Mouse (Mus musculus) induced T-regulatory cell, adult 2 months (primary cell): ENCODE results near the gene 4922502D21Rik.
"Not testable (repeated sequence)": the region's sequence is repeated elsewhere in the genome, so short reads cannot be mapped to it uniquely, and the experiment has no call there.

Source experiments
- DNase-seq: peaks from one replicate; pipeline ENCODE4 v3.0.0-alpha.2; 2012; ENCODE audit warnings: low read depth

The 4922502D21Rik gene

DNA sequence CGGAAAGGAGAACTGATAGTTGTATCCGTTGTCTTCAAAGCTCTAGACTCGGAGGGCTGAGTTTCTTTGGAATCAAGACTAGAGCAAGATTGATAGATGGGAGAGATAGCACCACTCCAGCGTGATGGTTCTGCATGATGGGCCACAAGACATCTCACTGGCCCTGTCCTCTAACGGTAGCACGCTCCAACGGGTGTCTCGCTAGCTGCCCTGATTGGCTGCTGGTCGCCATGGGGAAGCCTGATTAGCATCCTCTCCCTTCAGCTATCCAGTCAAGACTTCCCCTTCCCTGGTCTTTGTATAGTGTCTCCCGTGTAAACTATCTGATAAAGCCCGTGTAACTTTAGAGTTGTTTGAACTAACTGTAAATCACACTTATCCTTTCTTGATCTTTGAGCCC is at the start of gene 4922502D21Rik:
TSS of gene 4922502D21Rik (minus strand) at position 187 of the 400 bp plus-strand sequence.
- DNase-seq: no peak

DNA sequence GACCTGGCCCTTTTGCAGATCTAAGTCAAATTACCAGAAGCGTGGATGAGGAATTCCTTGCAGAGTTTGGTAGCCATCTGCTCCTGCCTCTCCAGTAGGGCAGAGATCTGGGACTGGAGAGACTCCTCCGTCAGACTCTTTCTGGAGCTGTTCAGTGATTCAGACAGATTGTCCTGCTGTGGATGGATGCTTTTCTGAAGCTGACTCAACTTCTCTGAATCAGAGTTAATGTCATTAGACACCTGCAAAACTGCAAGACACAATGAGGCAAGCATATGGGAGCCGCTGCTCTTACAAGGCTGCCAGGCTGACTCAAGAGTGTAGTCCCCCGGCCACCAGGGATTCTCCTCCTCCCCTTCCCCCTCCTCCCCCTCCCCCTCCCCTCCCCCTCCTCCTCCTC is 48.9 kb upstream of the 4922502D21Rik start:
- DNase-seq: no peak

DNA sequence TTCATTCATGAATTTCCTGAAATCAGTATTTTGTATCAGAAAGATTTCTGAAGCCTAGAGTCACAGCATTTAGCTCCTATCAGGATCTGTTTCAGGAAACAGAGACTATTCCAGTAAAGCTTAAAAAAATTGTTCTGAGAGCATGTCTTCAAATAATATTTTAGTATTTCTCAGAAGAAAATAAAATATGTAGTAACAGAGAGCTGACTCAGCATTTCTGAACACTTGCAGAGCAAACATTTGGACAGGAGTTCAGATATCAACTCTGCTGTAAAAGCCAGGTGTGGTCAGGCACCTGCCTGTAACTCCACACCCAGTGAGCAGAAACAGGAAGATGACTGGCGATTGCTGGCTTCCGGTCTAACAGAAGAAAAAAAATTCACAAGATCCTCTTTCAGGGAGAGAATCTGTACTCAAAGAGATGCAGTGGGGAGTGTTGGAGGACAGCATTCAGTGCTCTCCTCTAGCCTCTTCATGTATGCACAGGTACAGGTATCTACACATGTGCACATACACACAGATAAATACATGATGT is 43.4 kb upstream of the 4922502D21Rik start:
- DNase-seq: no peak

DNA sequence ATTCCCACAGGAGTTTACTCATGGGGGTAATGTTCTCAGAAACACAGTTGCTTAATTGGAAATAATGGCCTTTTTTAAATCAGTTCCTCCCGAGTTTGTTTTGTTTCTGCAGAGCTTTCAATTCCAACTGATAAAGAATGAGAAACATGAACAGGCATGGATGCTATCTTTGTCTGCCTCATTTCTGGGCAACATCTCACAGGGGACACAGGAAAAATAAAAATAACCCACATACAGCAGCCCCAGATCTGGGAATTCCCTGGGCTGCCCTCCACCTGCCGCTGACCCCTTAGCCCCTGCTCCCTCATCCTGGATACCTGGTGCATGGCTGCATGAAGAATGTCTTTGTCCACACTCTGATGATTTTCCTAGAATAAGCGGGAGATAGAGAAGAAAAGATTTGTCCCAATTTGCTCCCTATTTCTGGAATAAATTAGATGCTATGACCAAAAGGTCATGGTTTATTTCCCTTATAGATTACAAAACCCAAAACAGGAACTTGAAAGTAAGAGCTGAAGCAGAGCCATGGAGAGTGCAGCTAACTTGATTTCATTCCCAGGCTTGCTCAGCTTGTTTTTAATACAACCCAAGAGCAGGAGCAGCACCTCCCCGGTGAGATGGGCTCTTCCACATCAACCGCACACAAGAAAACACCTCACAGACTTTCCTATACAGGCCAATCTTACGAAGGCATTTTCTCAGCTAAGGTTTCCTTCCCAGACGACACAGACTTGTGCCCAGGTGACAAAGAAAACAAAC is 38.0 kb upstream of the 4922502D21Rik start:
- DNase-seq: no peak

DNA sequence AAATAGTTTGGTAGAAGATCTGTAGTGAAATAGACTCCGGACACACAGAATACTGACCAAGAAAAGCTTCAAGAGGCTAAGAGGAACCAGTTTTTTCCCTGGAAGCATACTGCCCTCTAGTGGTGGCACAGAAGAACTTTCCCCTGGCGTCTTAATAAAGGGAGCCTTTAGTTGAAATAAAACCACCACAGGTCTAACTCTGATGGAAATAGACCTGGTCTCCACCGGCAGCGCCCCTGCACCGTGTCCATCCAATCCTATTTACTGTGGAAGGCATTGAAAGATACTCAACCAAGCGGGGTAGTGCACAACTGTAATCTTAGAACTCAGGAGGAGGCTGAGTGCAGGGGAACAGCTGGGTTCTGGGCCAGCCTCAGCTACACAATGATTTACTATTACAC is 34.4 kb upstream of the 4922502D21Rik start:
- peak; percentile 78 for DNase-seq

DNA sequence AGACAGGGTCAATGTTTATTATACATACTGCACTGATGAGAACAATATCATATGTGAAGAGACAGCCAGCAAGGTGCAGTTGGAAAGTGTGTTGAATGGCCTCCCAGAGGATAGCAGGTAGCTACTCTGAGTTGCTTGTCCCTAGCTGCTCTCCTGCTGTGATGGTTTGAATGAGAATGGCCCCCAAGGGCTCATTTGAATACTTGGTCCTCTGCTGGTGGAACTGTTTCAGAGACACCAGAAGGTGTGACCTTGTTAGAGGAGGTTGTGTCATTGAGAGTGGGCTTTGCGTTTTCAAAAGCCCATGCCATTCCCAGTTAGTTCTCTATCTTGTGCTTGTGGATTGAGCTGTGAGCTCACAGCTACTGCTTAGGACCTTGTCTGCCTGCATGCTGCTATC is 32.3 kb upstream of the 4922502D21Rik start:
- no peak for DNase-seq

DNA sequence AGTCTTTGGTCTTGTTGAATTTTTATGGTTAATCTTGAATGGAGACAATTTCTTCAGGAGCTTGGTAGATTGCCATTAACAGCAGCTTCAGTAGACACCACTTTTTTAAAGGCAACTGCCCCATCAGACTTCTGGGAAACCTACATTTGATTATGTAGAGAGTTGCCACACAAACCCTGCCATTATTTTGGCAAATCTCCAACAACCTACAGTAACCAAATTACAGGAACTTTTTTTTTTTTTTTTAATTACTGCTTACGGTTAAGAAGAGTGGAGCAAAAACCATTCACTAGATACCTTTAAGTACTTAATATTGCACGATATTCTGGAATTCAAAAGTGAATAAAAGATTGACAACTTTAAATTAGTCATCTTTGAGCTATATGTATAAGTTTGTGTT is 27.9 kb upstream of the 4922502D21Rik start:
- no peak for DNase-seq

DNA sequence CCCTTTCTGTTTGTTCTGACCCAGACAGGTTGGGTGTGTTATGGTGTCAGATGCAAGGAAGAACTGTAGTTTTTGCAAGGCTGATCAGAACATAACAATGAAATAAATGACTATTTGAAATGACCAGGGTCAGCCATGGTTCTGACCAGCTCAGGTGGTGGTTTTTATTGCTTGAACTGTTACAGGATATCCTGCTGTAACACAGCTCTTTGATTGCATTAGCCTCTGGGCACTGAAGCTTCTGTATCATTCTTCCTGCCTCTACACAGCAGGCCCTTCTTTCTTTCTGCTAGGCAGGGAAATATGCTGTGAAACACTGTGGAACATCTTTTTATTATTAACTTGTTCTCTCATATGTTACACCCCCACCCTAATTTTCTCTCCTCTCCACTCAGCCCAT is 24.8 kb upstream of the 4922502D21Rik start:
- no peak for DNase-seq

DNA sequence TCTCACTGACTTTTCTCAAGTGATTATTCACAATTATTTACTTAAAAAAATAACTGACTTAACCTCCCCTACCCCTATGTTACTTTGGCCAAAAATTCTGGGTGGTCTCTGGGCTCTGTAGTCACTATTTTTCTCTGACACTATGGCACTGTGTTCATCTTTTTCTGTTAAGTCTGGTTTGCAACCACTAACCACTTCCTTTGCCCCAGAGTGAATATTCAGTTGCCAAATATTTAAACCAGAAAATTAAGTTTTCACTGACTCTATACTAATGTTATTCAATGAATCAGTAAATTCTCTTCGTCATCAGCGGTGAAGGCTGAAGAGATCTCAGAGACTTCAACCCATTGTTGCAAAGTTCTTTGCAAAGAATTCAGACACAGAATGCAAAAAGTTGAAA is 24.2 kb upstream of the 4922502D21Rik start:
- DNase-seq: peak; percentile 22

DNA sequence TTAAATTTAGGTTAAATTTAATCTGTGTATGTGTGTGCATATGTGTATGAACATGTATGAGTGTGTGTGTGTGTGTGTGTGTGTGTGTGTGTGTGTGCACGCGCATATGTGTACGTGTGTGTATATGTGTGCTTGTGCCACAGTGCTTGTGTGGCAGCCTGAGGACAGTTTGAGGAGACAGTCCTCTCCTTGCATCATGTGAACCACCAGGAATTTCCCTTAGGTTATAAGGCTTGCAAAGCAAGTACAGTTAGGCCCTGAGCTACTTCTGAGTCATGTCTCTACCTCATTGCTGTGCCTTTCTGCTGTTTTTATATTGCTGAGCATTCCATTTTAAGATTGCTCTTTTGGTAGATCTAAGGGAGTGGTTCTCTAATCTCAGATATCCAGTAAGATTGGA is 19.5 kb upstream of the 4922502D21Rik start:
- DNase-seq: peak; percentile 16

DNA sequence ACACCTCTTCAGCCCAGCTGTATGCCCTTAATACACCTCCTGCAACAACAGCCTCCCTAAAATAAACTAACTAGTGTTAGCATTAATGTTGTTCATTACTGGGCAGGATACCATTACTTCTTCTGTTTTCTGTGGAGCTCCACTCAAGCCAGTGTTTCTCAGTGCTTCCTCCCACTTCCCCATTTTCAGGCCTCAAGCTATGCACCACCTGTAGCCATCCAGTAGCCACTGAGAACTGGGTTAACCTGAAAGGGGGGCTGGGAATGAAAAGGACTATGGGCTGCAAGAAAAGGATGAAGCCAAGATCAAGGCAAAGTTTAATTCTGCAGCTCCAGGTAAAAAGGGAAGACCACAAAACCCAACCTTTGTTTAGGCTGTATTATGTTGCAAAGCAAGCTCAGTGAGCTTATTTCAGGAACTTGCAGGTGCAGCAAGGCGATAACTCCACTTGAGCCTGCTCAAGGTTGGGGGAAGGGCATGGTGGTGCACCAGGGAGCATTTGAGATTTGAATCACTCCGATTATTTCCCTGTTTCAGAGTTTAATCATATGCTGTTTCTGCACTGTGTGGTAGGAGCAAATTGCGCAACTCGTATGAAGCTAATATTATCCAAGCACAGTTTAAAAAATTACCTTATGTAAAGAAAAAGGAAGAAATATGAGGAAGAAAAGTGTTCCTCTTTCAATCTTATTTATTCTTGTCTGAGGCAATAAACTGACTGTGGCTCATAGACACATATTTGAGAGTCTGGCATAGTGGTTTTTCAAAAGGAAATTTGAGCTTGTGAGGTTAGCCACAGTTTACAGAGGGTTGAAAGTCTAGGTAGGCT is 18.1 kb upstream of the 4922502D21Rik start:
- peak; percentile 17 for DNase-seq

DNA sequence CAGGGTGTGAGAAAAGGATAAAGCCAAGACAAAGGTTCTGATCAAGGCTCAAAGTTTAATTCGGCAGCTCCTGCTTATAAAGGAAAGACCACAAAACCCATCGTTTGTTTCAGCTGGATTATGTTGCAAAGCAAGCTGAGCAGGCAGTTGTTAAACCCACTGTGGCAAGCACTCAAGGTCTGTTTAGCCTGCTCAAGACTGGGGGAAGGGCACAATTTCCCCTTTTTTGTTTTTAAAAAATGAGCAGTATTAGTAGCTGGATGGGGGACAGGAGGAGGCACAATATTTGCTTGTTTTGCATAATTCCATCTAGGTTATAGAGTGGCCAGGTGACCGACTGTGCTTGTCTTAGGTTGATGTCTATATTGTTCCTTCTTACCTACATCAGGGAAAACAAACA is 12.8 kb upstream of the 4922502D21Rik start:
- no peak for DNase-seq

DNA sequence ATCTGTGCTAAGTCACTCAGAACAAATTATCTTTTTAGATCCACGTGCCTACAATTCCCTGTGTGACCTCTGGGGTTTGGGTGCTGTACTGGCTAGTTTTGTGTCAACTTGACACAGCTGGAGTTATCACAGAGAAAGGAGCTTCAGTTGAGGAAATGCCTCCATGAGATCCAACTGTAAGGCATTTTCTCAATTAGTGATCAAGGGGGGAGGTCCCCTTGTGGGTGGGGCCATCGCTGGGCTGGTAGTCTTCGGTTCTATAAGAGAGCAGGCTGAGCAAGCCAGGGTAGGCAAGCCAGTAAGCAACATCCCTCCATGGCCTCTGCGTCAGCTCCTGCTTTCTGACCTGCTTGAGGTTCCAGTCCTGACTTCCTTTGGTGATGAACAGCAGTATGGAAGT is 10.8 kb upstream of the 4922502D21Rik start, which contains the start of gene Clec12a:
TSS of gene Clec12a (plus strand) at position 301 of the 400 bp plus-strand sequence.
- not testable (repeated sequence) for DNase-seq

DNA sequence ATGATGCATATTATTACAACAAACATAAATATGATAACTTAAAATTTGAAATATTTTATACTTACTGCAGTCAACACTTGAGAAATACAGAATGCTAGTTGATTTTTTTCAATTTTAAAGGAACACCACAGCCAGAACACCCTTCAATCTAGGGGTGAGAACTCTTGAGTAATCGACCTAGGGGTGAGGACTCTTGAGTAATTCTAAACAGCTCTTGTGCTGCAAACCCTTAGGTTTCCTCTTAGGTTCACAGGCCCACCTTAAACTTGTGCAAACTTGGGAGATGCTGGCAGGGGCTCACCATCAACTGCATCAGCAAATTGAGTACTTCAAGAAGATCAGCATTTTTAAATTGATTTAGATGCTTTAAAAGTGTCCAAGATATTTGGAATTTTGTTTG is 6.2 kb upstream of the 4922502D21Rik start:
- DNase-seq: no peak

DNA sequence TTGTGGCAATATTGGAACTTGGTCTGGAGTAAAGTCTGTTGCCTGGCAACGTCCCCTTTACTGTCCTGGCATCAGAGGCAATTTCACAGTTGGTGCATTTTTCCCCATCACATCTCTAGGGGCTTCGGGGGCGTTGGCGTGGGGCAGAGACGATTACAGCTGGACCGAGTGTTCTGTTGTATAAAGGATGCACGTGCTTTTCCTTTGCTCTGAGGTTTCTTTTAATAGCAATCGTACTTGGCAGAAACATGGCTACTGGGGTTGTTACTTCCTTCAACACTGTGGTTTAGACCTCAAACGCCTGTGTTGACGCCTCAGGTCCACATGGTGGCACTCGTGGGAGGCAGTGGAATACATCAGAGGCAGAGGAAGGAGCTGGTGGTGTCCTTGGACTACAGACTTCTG is 2.1 kb upstream of the 4922502D21Rik start:
- peak; percentile 88 for DNase-seq

DNA sequence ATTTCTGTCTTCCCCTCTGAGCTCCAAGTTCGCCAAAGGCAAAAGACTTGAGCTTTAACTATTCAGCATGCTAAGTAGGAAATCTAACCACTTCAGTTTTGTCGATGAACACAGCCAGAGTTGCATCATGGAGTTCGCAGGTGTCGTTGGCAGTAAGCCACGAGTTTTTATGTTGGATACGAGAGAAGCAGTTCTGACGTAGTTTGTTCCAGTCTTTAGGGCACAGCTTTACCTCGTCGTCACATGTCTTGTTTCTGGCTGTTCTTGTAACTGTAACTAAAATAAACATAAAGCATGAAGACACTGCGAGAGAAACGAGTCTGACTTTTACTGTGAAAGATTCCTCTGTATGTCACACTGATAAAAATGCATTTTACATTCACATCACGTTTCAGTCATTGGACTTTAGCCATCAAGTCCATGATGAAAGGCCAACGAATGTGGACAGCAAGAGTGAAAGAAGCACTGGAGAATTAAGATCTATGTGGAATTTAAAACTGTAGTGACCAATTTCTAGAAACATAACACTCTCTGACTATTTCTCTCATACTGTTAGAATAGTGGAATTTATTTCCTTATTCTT is 4.9 kb downstream of the 4922502D21Rik start:
- DNase-seq: peak; percentile 38

DNA sequence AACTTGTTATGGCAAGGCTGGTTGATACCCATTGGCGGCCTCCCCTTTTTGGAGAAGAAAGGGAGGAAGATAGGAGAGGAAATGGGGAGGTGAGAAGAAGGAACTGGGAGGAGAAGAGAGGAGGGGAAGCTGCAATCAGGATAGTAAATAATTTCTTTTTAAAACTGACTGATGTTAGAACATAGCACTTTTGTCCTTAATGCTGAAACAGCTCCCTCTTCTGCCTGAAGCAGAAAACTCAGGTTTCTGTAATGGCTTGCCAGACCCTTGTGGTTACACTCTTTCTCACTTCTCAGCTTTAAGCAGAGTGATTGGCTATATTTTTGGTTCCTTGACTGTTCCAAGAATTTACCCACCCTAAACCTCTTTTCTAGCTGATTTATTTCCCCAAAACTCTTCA is 5.6 kb downstream of the 4922502D21Rik start:
- DNase-seq: peak; percentile 54

DNA sequence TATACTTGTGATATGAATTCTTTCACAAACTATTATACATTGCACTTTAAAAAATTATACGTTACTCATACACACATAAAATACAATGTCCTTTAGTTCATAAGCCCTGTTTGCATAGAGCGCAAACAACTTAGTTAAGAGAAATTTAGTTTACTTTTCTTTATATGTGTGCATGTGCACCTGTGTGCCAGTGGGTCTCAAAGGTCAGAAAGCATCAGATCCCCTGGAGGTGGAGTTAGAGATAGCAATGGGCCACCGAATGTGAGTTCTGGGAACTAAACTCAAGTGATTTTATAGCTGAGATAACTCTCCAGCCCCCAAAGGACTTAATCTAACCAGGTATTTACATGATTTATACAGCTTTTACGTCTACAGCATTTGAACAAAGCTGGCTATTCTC is 12.3 kb downstream of the 4922502D21Rik start:
- no peak for DNase-seq

DNA sequence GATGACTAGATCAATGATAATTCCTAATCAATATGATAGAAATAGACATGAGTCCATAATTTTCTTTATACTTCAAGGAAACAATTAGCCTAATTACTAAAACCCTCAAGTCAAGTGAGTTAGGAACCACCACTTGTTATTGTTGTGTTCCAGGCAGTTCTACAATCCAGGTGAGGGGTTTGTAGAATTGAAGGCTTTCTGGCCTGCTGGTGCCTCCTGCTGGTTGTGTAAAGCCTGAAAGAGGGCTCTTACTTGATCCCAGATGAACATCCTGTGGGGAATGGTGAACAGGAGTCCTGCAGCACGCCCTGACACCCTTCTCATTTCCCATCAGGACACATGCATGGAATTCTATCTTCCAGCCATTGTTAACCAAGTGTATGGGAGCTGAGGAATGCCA is 13.2 kb downstream of the 4922502D21Rik start:
- DNase-seq: peak; percentile 73

DNA sequence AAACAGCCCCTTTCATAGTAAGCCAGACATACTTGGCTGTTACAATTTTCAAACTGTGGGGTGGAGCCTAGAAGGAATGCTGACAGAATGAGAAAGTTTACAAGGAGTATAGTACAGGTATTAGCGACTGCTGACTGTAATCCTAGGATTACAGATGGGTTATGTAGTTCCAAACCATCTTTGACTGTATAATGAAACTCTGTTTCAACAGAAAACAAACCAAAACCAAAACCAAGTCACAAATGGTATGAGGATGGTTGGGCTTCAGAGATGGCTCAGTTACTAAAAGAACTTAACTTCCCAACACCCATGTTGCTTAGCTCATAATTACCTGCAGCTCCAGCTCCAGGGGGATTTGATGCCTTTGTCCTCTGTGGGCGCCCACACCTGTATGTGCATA is 15.1 kb downstream of the 4922502D21Rik start:
- peak; percentile 58 for DNase-seq

DNA sequence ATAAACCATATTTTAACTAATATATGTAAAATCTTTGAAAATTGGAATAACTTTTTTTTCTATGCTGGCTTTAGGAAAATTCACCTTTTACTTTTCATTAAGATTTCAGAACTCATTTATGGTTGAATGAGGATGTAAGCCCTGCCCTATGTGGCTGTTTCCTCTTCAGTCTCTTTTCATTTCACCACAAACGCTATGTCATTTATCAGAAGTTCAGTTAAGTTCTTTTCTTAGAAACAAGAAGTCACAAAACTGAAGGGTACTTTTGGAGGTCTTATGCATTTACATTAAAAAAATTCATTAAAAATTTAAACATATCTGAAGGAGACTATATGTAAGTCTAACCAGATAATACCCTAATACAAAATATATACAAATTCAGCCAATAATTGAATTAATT is 15.9 kb downstream of the 4922502D21Rik start:
- DNase-seq: peak; percentile 51

DNA sequence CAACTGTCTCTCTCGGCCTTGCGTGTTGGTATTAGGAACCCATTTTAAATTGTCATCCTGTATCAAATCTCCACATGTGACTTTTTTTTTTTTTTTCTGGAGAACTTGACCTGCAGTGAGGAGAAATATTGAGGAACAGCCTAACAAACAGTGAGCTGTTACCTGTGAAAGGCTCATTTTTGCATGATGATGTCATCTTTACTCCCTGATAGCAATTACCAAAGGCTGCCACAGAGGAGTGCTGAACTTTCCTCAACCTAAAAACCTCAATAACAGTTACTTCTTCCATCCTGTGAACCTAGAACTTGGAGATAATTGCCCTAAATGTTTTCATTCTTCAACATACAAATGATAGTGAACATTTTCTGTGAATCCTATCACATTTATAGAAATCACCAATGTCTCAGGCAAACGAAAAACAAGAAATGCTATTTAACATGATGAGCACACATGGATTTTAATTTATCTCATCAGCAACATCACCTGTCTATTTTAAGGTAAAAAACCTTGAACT is 16.9 kb downstream of the 4922502D21Rik start:
- DNase-seq: peak; percentile 59
